Mouse (Mus musculus): ENCODE data around the gene Vmn1r200.
"Not testable (repeated sequence)": the region's sequence is repeated elsewhere in the genome, so short reads cannot be mapped to it uniquely, and the experiment has no call there.

The Vmn1r200 gene

DNA sequence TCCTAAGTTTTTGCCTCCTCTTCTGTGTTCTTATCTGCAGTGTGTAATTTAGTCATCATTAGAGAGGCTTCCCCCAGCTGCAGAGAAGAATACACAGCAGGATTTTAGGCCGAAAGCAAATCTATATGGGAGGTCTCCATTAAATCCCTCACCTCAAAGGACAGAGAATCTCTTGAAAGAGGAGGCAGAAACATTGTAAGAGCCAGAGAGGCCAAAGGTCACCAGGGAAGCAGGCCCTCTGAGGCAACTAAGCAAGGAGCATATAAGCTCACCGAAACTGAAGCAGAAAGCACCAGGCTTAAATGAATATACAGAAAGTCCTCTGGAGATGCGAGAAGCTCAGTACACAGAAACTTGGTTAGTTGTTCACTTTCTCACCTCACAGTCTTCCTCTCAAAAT, at the start of gene Vmn1r200:
Gene Vmn1r200, plus strand, starts transcription at position 301 of the 400 bp plus-strand sequence.
- no peak for DNase-seq (ENCODE audit: low spot score)

- DNase-seq (ENCODE audit: low spot score) = no peak
These were observed 40.1 kb upstream of the Vmn1r200 start, which contains the start of gene Vmn1r198 for GRCm38 (mm10) chr13:22350064-22350463. Gene Vmn1r198, plus strand, starts transcription at chr13:22350364.

DNA sequence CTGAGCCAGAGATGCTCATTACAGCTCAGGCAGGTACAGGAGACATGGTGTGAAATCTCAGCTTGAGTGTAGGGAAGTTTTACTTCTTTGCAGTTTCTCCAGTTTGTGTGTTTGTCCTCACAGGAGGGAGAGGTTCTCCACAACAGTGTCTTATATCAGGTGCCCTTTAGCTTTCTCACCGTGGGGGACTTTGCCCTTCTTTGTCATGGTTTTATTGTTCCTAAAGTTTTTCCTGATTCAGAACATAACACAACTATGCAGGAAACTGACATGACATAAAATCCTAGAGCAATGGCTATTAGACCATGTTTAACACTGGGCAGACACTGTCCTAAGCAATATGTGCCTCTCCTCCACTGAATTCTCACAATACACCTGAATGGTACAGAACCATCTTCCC, 39.4 kb upstream of the Vmn1r200 start:
- no peak for DNase-seq (ENCODE audit: low spot score)

GRCm38 (mm10) chr13:22379518-22379917, 10.7 kb upstream of the Vmn1r200 start, which contains the start of gene Vmn1r199:
Gene Vmn1r199, plus strand, starts transcription at chr13:22379818.
- no peak for DNase-seq (ENCODE audit: low spot score)

GRCm38 (mm10) chr13:22381128-22381527, 9.0 kb upstream of the Vmn1r200 start:
- not testable (repeated sequence) for DNase-seq (ENCODE audit: low spot score)

- DNase-seq (ENCODE audit: low spot score) = no peak
These were observed 6.8 kb upstream of the Vmn1r200 start for GRCm38 (mm10) chr13:22383401-22383800.

- DNase-seq (ENCODE audit: low spot score) = no peak
These were observed 3.1 kb upstream of the Vmn1r200 start for GRCm38 (mm10) chr13:22387050-22387449.

GRCm38 (mm10) chr13:22402978-22403377, 12.8 kb downstream of the Vmn1r200 start:
- DNase-seq (ENCODE audit: low spot score) = no peak
